Mouse (Mus musculus): ENCODE data around the gene Lactb.

DNA sequence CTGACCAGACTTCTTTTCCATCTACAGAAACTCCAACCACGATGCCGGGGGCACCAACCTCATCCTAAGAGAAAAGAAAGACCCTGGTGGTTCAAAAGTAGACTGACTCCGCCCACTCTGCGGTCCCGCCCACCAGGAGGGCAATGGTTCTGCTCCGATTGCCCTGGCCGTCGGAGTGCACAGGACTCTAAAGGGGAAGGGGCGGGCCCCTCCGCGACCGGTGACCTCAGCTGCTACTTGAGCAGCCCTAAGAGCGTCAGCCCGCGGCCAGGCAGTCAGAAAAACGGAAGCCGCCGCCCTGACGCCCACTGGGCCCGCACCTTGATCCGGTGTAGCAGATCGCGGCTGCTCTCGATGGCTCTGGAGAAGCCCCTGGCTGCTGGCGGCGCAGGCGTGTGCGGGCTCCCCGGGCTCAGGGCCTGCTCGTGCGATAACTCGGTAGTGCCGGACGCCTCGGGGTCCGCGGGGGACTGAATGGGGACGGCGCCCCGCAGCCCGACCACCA is 511 bp downstream of the Lactb start:
- no peak for TF ChIP-seq POLR2A (IDR thresholded peaks at IDR 0.05; ENCODE audit: extremely low read depth, insufficient read depth, low read length)
- no peak for TF ChIP-seq CTCF (IDR thresholded peaks at IDR 0.05; ENCODE audit: extremely low read depth, insufficient read depth, low read length)

Measured in cortical plate, adult 2 months (tissue).